Mouse (Mus musculus) ES-Bruce4 (cell line): Measurements from ENCODE around the gene Rcn3.

Source experiments
- CTCF ChIP-seq: IDR thresholded peaks from one replicate; pipeline ENCODE4 v1.8.1; 2011; ENCODE audit warnings: low read depth, low read length
- POLR2A ChIP-seq: IDR thresholded peaks from one replicate; pipeline ENCODE4 v1.8.1; 2011; ENCODE audit warnings: low read length; ENCODE audit not compliant: insufficient read depth

DNA sequence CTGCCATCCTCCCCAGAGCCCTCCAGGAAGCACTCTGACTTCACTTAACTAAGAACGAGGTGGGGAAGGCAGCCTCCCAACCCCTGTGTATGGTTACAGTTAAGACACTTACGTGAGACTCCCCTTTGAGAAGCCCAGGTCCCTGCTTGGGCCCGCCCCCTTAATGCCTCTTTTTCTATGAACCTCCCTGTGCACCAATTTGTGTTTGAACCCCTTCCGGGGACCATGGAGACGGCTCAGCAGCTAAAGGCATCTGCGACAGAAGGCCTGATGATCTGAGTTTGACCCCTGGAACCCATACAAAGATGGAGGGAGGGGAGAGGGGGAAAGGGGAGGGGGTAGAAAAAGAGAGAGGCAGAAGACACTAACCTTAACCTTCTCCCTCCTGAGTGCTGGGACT is 14.4 kb upstream of the Rcn3 start:
- no peak for TF ChIP-seq POLR2A
- TF ChIP-seq CTCF: no peak
